Mouse (Mus musculus): ENCODE measurements at regions not wholly inside any gene's neighbourhood (a gene's known extent, or its start where the extent isn't known, plus 50 kb on each side); places are given as distances from the start of the nearest gene placed in this dataset.
"Not testable (repeated sequence)": the region's sequence is repeated elsewhere in the genome, so short reads cannot be mapped to it uniquely, and the experiment has no call there.

GRCm38 (mm10) chr3:9133991-9134390 is 475.9 kb downstream of the Zfp704 start:
- DNase-seq (ENCODE audit: low read depth) = no peak

GRCm38 (mm10) chr3:9132104-9132751 is 477.7 kb downstream of the Zfp704 start:
- DNase-seq (ENCODE audit: low read depth) = peak; percentile 49

GRCm38 (mm10) chr3:9131366-9131765 is 478.5 kb downstream of the Zfp704 start:
- no peak for DNase-seq (ENCODE audit: low read depth)

- no peak for DNase-seq (ENCODE audit: low read depth)
These were observed 481.5 kb downstream of the Zfp704 start for GRCm38 (mm10) chr3:9128407-9128806.

GRCm38 (mm10) chr3:9123079-9123478 is 486.8 kb downstream of the Zfp704 start:
- DNase-seq (ENCODE audit: low read depth) = no peak

- DNase-seq (ENCODE audit: low read depth) = no peak
These were observed 492.0 kb downstream of the Zfp704 start for GRCm38 (mm10) chr3:9117913-9118312.

GRCm38 (mm10) chr3:9113410-9113809 is 496.5 kb downstream of the Zfp704 start:
- DNase-seq (ENCODE audit: low read depth) = no peak

- no peak for DNase-seq (ENCODE audit: low read depth)
These were observed 499.1 kb downstream of the Zfp704 start for GRCm38 (mm10) chr3:9110741-9111140.

GRCm38 (mm10) chr3:9109991-9110390 is 499.9 kb downstream of the Zfp704 start:
- DNase-seq (ENCODE audit: low read depth) = no peak

GRCm38 (mm10) chr3:9109485-9109884 is 500.4 kb downstream of the Zfp704 start:
- DNase-seq (ENCODE audit: low read depth) = no peak

GRCm38 (mm10) chr3:9107766-9108410 is 502.0 kb downstream of the Zfp704 start:
- no peak for DNase-seq (ENCODE audit: low read depth)

GRCm38 (mm10) chr3:9105191-9105926 is 504.5 kb downstream of the Zfp704 start:
- no peak for DNase-seq (ENCODE audit: low read depth)

GRCm38 (mm10) chr3:9103456-9103855 is 506.4 kb downstream of the Zfp704 start:
- DNase-seq (ENCODE audit: low read depth) = no peak

GRCm38 (mm10) chr3:9101240-9101639 is 508.6 kb downstream of the Zfp704 start:
- no peak for DNase-seq (ENCODE audit: low read depth)

- no peak for DNase-seq (ENCODE audit: low read depth)
These were observed 509.1 kb downstream of the Zfp704 start for GRCm38 (mm10) chr3:9100761-9101160.

GRCm38 (mm10) chr3:9098441-9098840 is 511.4 kb downstream of the Zfp704 start:
- no peak for DNase-seq (ENCODE audit: low read depth)

- DNase-seq (ENCODE audit: low read depth) = no peak
These were observed 525.8 kb downstream of the Zfp704 start for GRCm38 (mm10) chr3:9084134-9084533.

GRCm38 (mm10) chr3:9082061-9082460 is 527.8 kb downstream of the Zfp704 start:
- DNase-seq (ENCODE audit: low read depth) = no peak

- no peak for DNase-seq (ENCODE audit: low read depth)
These were observed 531.7 kb downstream of the Zfp704 start for GRCm38 (mm10) chr3:9078201-9078600.

- DNase-seq (ENCODE audit: low read depth) = peak; percentile 62
These were observed 533.2 kb downstream of the Zfp704 start for GRCm38 (mm10) chr3:9076696-9077095.

GRCm38 (mm10) chr3:9072471-9072870 is 537.4 kb downstream of the Zfp704 start:
- DNase-seq (ENCODE audit: low read depth) = not testable (repeated sequence)

GRCm38 (mm10) chr3:9067048-9067447 is 542.8 kb downstream of the Zfp704 start:
- peak; percentile 71 for DNase-seq (ENCODE audit: low read depth)

- no peak for DNase-seq (ENCODE audit: low read depth)
These were observed 543.5 kb downstream of the Zfp704 start for GRCm38 (mm10) chr3:9066374-9066773.
